Mouse (Mus musculus): Measurements from ENCODE around the gene Fam71f1.

DNA sequence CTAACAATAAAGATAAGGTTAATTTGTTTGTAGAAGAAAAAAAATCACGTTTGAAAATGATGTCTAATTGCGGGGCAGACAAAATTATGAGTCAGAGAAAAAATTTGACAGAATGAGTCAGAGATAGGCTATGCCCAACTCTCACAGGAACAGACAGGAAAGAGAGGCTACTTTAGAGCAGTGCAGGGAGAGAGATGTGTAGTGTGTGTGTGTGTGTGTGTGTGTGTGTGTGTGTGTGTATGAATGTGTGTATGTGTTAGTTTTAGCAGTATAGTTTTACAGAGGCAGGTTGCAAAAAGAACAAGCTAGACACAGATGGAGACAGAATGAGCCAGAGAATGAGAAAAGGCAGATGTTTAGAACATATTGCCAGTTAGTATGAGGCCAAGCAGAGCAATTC lies 19.8 kb upstream of the Fam71f1 start:
- TF ChIP-seq POLR2A (IDR thresholded peaks at IDR 0.05; ENCODE audit: borderline replicate concordance, extremely low read depth, insufficient read depth, insufficient read length, poor library complexity, severe bottlenecking) (no peak), CTCF (IDR thresholded peaks at IDR 0.05; ENCODE audit: borderline replicate concordance, extremely low read depth, insufficient read depth, insufficient read length) (no peak)
